Mouse (Mus musculus): ENCODE data around the gene Mageb18. TPM values are rescaled to one million over a fixed set of nuclear protein-coding genes. Genes with fewer than 3 reads are reported as not detected.

Gene Mageb18
- not detected for total RNA-seq (2023)

DNA sequence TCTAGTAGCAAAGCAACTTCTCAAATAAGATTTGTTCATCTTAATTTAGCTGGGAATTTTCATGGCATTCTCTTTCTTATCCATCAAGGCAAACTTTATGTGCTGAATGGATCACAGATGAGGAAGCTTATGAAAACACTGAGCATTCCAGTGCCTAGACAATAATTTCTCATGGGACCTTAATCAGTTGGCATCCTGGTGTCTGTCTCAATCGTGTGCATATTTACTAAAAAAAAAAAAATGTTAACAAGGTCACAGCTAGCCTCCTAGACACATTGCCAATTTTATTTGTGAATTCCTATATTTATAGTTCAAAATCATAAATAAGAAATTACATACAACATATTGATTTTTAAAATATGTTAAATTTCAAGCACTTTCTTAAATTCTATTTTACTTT, at the start of gene Mageb18:
TSS of gene Mageb18 (minus strand) at position 101 of the 400 bp plus-strand sequence.

DNA sequence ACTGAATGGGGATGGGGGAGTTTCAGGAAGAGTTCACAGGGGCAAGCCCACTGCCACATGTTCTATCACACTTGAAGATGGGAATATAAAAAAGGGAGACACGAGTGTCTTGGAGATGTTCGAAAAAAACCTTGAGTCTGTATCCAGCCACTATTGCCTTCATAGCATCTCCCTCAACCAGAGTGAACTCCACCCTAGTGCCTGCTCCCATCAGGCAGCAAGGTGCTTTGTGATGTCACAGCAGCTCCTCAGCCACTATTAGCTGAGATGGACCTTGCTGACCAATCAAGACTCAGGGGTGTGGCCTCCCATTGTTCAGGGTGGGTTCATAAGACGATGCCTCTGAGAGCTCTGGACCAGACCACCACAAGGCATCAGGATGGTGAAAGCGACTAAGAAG, 109.7 kb downstream of the Mageb18 start, which contains the start of gene Gm5941:
TSS of gene Gm5941 (plus strand) at position 301 of the 400 bp plus-strand sequence.

Other genes with a start within 250 kb of the Mageb18 start
- gene Gm5941, start 109.6 kb downstream of the Mageb18 start, total RNA-seq (2023) = not detected